Mouse (Mus musculus) E14TG2a.4 (cell line): ENCODE measurements around the gene Exoc4.

Source experiments
- H3K27me3 ChIP-seq: 2 replicates; pipeline ENCODE4 v1.6.1; 2014; ENCODE audit warnings: low read length, control low read depth; ENCODE audit not compliant: insufficient read depth
- H3K36me3 ChIP-seq: 2 replicates; pipeline ENCODE4 v1.6.1; 2014; ENCODE audit warnings: low read length, control low read depth; ENCODE audit not compliant: insufficient read depth
- H3K4me1 ChIP-seq: replicated peaks from 2 replicates; pipeline ENCODE4 v1.6.1; 2014; ENCODE audit warnings: low read depth, low read length, control low read depth
- H3K4me3 ChIP-seq: replicated peaks from 2 replicates; pipeline ENCODE4 v1.5.1; 2014; ENCODE audit warnings: mild to moderate bottlenecking, low read length
- H3K9me3 ChIP-seq: 2 replicates; pipeline ENCODE4 v1.6.1; 2014; ENCODE audit warnings: low read length, control low read depth
- CTCF ChIP-seq: conservative IDR thresholded peaks from 2 replicates; pipeline ENCODE4 v1.5.1; 2014; ENCODE audit warnings: low read length
- NANOG ChIP-seq: IDR thresholded peaks from 2 replicates; pipeline ENCODE4 v1.6.1; 2014; ENCODE audit warnings: borderline replicate concordance, low read length, mixed read lengths
- POU5F1 ChIP-seq: IDR thresholded peaks from 2 replicates; pipeline ENCODE4 v1.6.1; 2014; ENCODE audit warnings: low read length, borderline replicate concordance

Exoc4 gene

DNA sequence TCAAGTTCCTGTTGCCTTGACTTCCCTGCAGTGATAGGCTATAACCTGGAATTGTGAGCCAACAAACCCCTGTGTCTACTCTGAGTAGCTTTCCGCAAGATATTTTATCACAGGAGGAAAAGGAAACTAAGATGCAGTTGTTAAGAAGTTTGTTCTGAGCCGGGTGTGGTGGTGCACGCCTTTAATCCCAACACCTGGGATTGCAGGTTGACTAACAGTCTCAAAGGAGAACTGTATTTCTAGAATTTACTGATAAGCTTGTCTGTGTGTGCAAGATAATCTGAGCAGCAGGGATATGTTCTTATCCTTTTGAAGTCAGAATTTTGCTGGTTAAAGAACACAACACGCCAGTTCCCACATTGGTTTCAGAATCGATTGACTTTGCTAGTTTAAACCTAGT, 651.1 kb downstream of the Exoc4 start:
- TF ChIP-seq NANOG = no peak
- no peak for TF ChIP-seq CTCF
- no peak for TF ChIP-seq POU5F1
- no peaks in the 10 kb centered on the region for H3K27me3 ChIP-seq
- H3K4me3 ChIP-seq = no peak overlapping the region
- no peaks in the 10 kb centered on the region for H3K36me3 ChIP-seq
- H3K4me1 ChIP-seq = no peaks in the 10 kb centered on the region
- no peaks in the 10 kb centered on the region for H3K9me3 ChIP-seq

DNA sequence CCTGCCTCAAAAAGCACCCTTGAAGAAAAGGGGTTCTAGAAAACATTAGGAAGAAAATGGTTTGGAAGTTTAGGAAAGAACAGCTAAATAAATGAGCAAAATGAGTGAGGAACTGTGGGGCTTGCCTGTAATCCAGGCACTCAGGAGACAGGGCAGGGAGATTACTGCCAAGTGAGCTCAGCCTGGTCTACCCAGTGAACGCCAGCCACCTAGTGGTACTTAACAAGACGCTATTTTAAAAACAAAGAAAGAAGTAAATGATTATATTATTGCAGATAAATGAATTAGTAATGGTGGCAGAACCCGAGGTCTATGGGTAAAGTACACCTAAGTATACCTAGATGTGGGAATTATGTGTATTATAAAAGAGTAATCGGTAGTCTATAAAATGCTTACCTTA, 651.7 kb downstream of the Exoc4 start:
- Histone ChIP-seq H3K4me1 (no peaks in the 10 kb centered on the region), H3K36me3 (no peaks in the 10 kb centered on the region), H3K4me3 (no peak overlapping the region), H3K27me3 (no peaks in the 10 kb centered on the region), H3K9me3 (no peaks in the 10 kb centered on the region)
- TF ChIP-seq POU5F1 (no peak), CTCF (no peak), NANOG (no peak)

DNA sequence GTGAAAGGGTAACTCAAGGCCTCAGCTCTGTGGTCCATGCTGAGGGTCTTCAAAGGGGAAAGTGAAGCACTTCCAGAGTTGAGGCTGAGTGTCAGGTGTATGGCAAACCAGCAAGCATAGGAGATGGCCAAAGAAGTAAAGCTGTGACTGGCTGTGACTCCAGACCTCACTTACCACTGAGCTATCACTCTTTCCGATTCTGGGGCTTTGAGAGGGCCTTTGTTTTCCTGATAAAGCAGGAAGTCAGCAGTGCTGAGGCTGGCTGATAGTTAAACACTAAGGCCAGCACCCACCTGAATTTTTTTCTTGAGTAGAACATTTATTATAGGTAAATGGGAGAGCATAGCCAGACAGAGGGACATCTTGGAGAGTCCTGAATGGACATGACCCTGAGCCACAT, 656.2 kb downstream of the Exoc4 start:
- Histone ChIP-seq H3K4me1 (no peaks in the 10 kb centered on the region), H3K27me3 (no peaks in the 10 kb centered on the region), H3K36me3 (no peaks in the 10 kb centered on the region), H3K4me3 (no peak overlapping the region), H3K9me3 (no peaks in the 10 kb centered on the region)
- TF ChIP-seq CTCF (no peak), POU5F1 (no peak), NANOG (no peak)

DNA sequence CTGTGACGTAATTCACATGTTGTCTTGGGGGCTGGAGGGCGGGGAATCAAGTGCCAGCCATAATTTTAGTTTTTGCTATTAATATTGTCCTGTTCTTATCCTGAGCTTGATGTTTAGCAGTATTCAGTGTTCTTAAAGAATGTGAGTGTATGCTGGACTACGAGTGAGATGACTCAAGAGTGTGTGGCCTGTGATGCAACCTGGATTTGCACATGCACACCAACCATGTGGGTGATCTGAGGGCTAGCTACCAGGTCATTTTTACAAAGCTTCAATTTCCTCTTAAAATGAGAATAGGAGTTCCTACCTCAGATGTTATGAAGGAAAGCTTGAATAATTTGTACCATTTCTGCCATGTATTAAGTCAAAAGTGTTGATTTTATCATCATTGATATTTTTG, 661.8 kb downstream of the Exoc4 start:
- Histone ChIP-seq H3K9me3 (no peaks in the 10 kb centered on the region), H3K36me3 (no peaks in the 10 kb centered on the region), H3K4me1 (no peaks in the 10 kb centered on the region), H3K27me3 (no peaks in the 10 kb centered on the region), H3K4me3 (no peak overlapping the region)
- TF ChIP-seq NANOG (no peak), CTCF (no peak)

DNA sequence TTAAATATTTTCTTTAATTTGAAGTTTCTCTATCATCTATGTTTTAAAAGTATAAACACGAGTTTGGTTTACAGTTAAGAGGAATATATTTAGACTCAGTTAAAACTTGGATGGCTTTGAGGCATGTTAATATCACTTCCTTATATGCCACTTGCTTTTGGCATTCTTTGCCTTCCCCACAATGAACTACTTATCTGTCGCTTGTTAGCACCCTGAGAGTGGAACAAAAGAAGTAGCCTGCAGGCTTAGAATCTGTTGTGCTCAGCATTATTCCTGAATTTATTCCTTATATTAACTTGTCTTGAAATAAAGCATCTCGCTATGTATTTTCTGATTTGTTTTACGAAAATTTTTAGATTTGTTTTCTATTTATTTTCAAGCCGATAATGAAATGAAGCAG, 664.2 kb downstream of the Exoc4 start:
- H3K4me1 ChIP-seq = no peaks in the 10 kb centered on the region
- no peak overlapping the region for H3K4me3 ChIP-seq
- TF ChIP-seq NANOG = no peak
- no peak for TF ChIP-seq POU5F1
- TF ChIP-seq CTCF = no peak
- no peaks in the 10 kb centered on the region for H3K36me3 ChIP-seq
- H3K27me3 ChIP-seq = no peaks in the 10 kb centered on the region
- H3K9me3 ChIP-seq = no peaks in the 10 kb centered on the region

DNA sequence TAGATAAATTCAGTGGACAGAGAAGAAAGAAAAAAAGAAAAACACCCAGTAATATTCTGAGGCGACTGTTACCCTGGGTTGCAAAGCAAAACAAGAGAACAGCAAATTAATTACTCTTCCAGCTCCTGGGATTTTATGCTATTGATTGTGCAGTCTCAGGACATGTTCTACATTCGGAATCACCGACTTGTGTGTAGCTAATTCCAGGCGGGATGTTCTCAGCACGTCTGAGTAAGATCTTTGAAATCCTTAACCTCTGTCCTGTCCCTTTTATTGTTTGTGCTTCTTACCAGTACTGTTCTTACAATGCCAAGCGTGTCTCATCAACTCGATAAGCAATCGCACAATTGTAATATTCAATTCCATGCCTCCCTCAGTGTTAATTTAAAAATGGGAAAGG, 664.6 kb downstream of the Exoc4 start:
- no peaks in the 10 kb centered on the region for H3K27me3 ChIP-seq
- no peaks in the 10 kb centered on the region for H3K36me3 ChIP-seq
- H3K9me3 ChIP-seq = no peaks in the 10 kb centered on the region
- H3K4me1 ChIP-seq = no peaks in the 10 kb centered on the region
- TF ChIP-seq NANOG = no peak
- no peak for TF ChIP-seq CTCF
- TF ChIP-seq POU5F1 = no peak
- no peak overlapping the region for H3K4me3 ChIP-seq

DNA sequence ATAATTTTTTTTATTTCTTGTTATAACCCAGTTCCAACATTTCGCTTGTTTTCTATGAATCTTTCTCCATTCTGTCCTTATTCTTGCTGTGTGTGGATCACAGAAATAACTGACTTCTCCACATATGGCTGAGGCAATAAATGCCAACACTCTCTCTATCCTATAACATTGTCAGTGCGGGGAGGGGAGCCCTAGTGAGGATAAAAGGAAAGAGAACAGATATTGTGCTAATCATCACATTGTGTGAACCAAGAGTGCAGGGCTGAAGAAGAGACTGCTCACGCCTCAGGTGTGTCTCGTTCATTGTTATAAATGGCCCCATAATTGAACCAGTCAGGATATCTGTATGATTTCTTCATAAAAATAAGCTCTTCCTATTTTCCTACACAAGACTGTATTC, 665.1 kb downstream of the Exoc4 start:
- Histone ChIP-seq H3K9me3 (no peaks in the 10 kb centered on the region), H3K27me3 (no peaks in the 10 kb centered on the region), H3K4me3 (no peak overlapping the region), H3K36me3 (no peaks in the 10 kb centered on the region), H3K4me1 (no peaks in the 10 kb centered on the region)
- TF ChIP-seq CTCF (no peak), POU5F1 (no peak), NANOG (no peak)

DNA sequence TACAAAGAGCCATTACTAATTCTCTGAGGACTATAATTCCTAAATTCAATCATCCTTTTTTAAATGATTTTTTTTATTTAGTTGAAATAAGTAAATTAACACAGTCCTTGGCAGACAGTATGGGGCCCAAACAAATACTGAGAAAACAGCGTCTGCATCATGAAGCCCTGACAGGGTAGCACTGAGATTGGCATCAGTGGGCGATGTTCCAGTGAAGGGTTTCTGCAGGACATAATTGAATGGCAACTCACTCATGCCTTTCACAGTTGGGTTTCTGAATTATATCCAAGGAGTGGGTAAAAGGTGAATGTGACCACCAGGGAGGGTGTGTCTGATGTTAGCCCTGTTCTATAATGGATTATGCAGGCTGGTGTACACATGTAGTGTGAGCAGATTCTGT, 674.7 kb downstream of the Exoc4 start:
- TF ChIP-seq POU5F1 = no peak
- TF ChIP-seq NANOG = no peak
- no peak for TF ChIP-seq CTCF
- no peaks in the 10 kb centered on the region for H3K4me1 ChIP-seq

DNA sequence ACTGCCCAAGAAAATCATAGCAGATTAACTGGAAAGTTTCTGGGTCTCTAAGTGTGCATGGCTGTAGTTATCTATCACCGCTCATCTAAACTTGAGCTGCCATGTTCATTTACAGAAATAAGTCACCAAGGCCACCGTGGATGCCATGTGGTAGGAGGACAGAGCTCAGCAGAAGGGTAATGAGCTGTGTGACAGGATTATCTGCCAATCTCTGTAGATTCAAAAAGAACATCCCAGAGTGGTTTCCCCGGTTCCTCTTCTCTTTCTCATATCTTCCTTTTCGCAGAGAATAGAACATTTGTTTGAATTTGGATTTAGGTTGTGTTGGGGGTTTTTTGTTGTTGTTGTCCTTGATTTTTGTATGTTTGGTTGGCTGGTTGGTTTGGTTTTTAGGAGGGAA, 676.0 kb downstream of the Exoc4 start:
- Histone ChIP-seq H3K4me3 (no peak overlapping the region), H3K36me3 (peaks cover 17% of the 10 kb centered on the region), H3K4me1 (0 out of 2 replicates have a peak, but pooled peaks cover 4% of the 10 kb centered on the region), H3K27me3 (no peaks in the 10 kb centered on the region), H3K9me3 (no peaks in the 10 kb centered on the region)
- TF ChIP-seq NANOG (no peak), POU5F1 (no peak), CTCF (no peak)

More for the DNA sequence above, 674.7 kb downstream of the Exoc4 start:
- Histone ChIP-seq H3K27me3 (no peaks in the 10 kb centered on the region), H3K4me3 (no peak overlapping the region), H3K36me3 (peaks cover 17% of the 10 kb centered on the region), H3K9me3 (no peaks in the 10 kb centered on the region)
